Mouse (Mus musculus): ENCODE measurements around the gene Fam114a2. TPM values are rescaled to one million over a fixed set of nuclear protein-coding genes. Genes with fewer than 3 reads are reported as not detected.

Fam114a2 gene
- polyA plus RNA-seq, 1 experiment from 2014 or later = 53.8 TPM

GRCm38 (mm10) chr11:57468706-57469105 lies 49.7 kb downstream of the Fam114a2 start:
- DNase-seq (no peak), ATAC-seq (ENCODE audit: insufficient read depth) (no peak)
- Histone ChIP-seq H3K9ac (no peak overlapping the region), H3K27me3 (ENCODE audit: insufficient read depth, low read length) (no peaks in the 10 kb centered on the region), H3K9me3 (ENCODE audit: low read depth, low read length) (no peaks in the 10 kb centered on the region), H3K4me3 (ENCODE audit: low read depth, low read length) (no peak overlapping the region), H3K27ac (ENCODE audit: low read depth) (no peak overlapping the region), H3K36me3 (ENCODE audit: insufficient read depth) (no peaks in the 10 kb centered on the region), H3K4me1 (ENCODE audit: insufficient read depth) (no peaks in the 10 kb centered on the region), H3K4me2 (no peak overlapping the region)
- TF ChIP-seq CTCF (IDR thresholded peaks at IDR 0.05; ENCODE audit: low read depth) = peak; percentile 30; the same call in 1 of the 2 replicates
- 68% methylated on average over 4 of the region's 4 CpGs for WGBS

GRCm38 (mm10) chr11:57467159-57468110 lies 51.0 kb downstream of the Fam114a2 start:
- H3K4me1 ChIP-seq (ENCODE audit: insufficient read depth) = no peaks in the 10 kb centered on the region
- peak; percentile 89 for TF ChIP-seq CTCF (IDR thresholded peaks at IDR 0.05; ENCODE audit: low read depth)
- H3K4me2 ChIP-seq = no peak overlapping the region
- 53% methylated on average over 23 of the region's 23 CpGs for WGBS
- H3K9ac ChIP-seq = no peak overlapping the region
- H3K27ac ChIP-seq (ENCODE audit: low read depth) = no peak overlapping the region
- ATAC-seq (ENCODE audit: insufficient read depth) (peak; percentile 75), DNase-seq (peak; percentile 89)
- H3K27me3 ChIP-seq (ENCODE audit: insufficient read depth, low read length) = no peaks in the 10 kb centered on the region
- H3K36me3 ChIP-seq (ENCODE audit: insufficient read depth) = no peaks in the 10 kb centered on the region
- no peaks in the 10 kb centered on the region for H3K9me3 ChIP-seq (ENCODE audit: low read depth, low read length)
- H3K4me3 ChIP-seq (ENCODE audit: low read depth, low read length) = no peak overlapping the region

- WGBS = 75% methylated on average over 3 of the region's 3 CpGs
These were observed 52.6 kb downstream of the Fam114a2 start for GRCm38 (mm10) chr11:57465844-57466243.

GRCm38 (mm10) chr11:57465025-57465424 lies 53.4 kb downstream of the Fam114a2 start:
- Histone ChIP-seq H3K27ac (ENCODE audit: low read depth) (no peak overlapping the region), H3K4me1 (ENCODE audit: insufficient read depth) (no peaks in the 10 kb centered on the region), H3K4me3 (ENCODE audit: low read depth, low read length) (no peak overlapping the region), H3K27me3 (ENCODE audit: insufficient read depth, low read length) (no peaks in the 10 kb centered on the region), H3K4me2 (no peak overlapping the region), H3K9me3 (ENCODE audit: low read depth, low read length) (no peaks in the 10 kb centered on the region), H3K36me3 (ENCODE audit: insufficient read depth) (no peaks in the 10 kb centered on the region), H3K9ac (no peak overlapping the region)
- DNase-seq (peak; percentile 31), ATAC-seq (ENCODE audit: insufficient read depth) (no peak)
- whole genome bisulfite sequencing = 53% methylated on average over 8 of the region's 8 CpGs
- TF ChIP-seq CTCF (IDR thresholded peaks at IDR 0.05; ENCODE audit: low read depth) = peak; percentile 35

More at GRCm38 (mm10) chr11:57465844-57466243, 52.6 kb downstream of the Fam114a2 start:
- no peak for TF ChIP-seq CTCF (IDR thresholded peaks at IDR 0.05; ENCODE audit: low read depth)
- DNase-seq (no peak), ATAC-seq (ENCODE audit: insufficient read depth) (no peak)
- H3K27ac ChIP-seq (ENCODE audit: low read depth) = no peak overlapping the region
- H3K36me3 ChIP-seq (ENCODE audit: insufficient read depth) = no peaks in the 10 kb centered on the region
- H3K9ac ChIP-seq = no peak overlapping the region
- no peak overlapping the region for H3K4me3 ChIP-seq (ENCODE audit: low read depth, low read length)
- no peak overlapping the region for H3K4me2 ChIP-seq
- H3K9me3 ChIP-seq (ENCODE audit: low read depth, low read length) = no peaks in the 10 kb centered on the region
- no peaks in the 10 kb centered on the region for H3K27me3 ChIP-seq (ENCODE audit: insufficient read depth, low read length)
- H3K4me1 ChIP-seq (ENCODE audit: insufficient read depth) = no peaks in the 10 kb centered on the region

GRCm38 (mm10) chr11:57459759-57460158 lies 58.7 kb downstream of the Fam114a2 start:
- Histone ChIP-seq H3K9me3 (ENCODE audit: low read depth, low read length) (no peaks in the 10 kb centered on the region), H3K36me3 (ENCODE audit: insufficient read depth) (no peaks in the 10 kb centered on the region), H3K4me1 (ENCODE audit: insufficient read depth) (no peaks in the 10 kb centered on the region), H3K9ac (no peak overlapping the region), H3K4me3 (ENCODE audit: low read depth, low read length) (no peak overlapping the region), H3K27ac (ENCODE audit: low read depth) (no peak overlapping the region), H3K4me2 (no peak overlapping the region), H3K27me3 (ENCODE audit: insufficient read depth, low read length) (no peaks in the 10 kb centered on the region)
- DNase-seq (peak; percentile 7), ATAC-seq (ENCODE audit: insufficient read depth) (no peak)
- 58% methylated on average over 6 of the region's 6 CpGs for WGBS
- TF ChIP-seq CTCF (IDR thresholded peaks at IDR 0.05; ENCODE audit: low read depth) = no peak

- Histone ChIP-seq H3K4me3 (ENCODE audit: low read depth, low read length) (no peak overlapping the region), H3K27ac (ENCODE audit: low read depth) (no peak overlapping the region), H3K4me1 (ENCODE audit: insufficient read depth) (no peaks in the 10 kb centered on the region), H3K9me3 (ENCODE audit: low read depth, low read length) (no peaks in the 10 kb centered on the region), H3K36me3 (ENCODE audit: insufficient read depth) (no peaks in the 10 kb centered on the region), H3K9ac (no peak overlapping the region), H3K27me3 (ENCODE audit: insufficient read depth, low read length) (no peaks in the 10 kb centered on the region), H3K4me2 (no peak overlapping the region)
- no peak for ATAC-seq (ENCODE audit: insufficient read depth)
- WGBS = 37% methylated on average over 5 of the region's 5 CpGs
- TF ChIP-seq CTCF (IDR thresholded peaks at IDR 0.05; ENCODE audit: low read depth) = no peak
- DNase-seq = no peak
These were observed 64.0 kb downstream of the Fam114a2 start for GRCm38 (mm10) chr11:57454421-57454820.

- no peaks in the 10 kb centered on the region for H3K9me3 ChIP-seq (ENCODE audit: low read depth, low read length)
- H3K27ac ChIP-seq (ENCODE audit: low read depth) = peak overlapping the region; percentile 58
- 42% methylated on average over 6 of the region's 6 CpGs for WGBS
- no peak overlapping the region for H3K4me3 ChIP-seq (ENCODE audit: low read depth, low read length)
- no peak for TF ChIP-seq CTCF (IDR thresholded peaks at IDR 0.05; ENCODE audit: low read depth)
- H3K27me3 ChIP-seq (ENCODE audit: insufficient read depth, low read length) = no peaks in the 10 kb centered on the region
- no peaks in the 10 kb centered on the region for H3K4me1 ChIP-seq (ENCODE audit: insufficient read depth)
- no peak overlapping the region for H3K4me2 ChIP-seq
- DNase-seq (peak; percentile 63), ATAC-seq (ENCODE audit: insufficient read depth) (peak; percentile 54; the same call in 1 of the 2 replicates)
- no peaks in the 10 kb centered on the region for H3K36me3 ChIP-seq (ENCODE audit: insufficient read depth)
- no peak overlapping the region for H3K9ac ChIP-seq
These were observed 73.0 kb downstream of the Fam114a2 start for GRCm38 (mm10) chr11:57445237-57445962.

Data from lung, embryonic 14.5 days (tissue).